Mouse (Mus musculus) layer of hippocampus, postnatal 10 days (tissue): ENCODE results near the gene Hbq1b. TPM values are rescaled to one million over a fixed set of nuclear protein-coding genes. Genes with fewer than 3 reads are reported as not detected.

Source experiments
- DNase-seq, 2 experiments: peaks; one replicate each; pipeline ENCODE4 v3.0.0; 2021; ENCODE audit warnings: low spot score in 2 of 2
- long read RNA-seq: library from polyadenylated mRNA; stranded (forward); transcript quantifications from one replicate; pipeline ENCODE4 v2.0.0, GENCODE M21; 2023
- total RNA-seq, 2 experiments: library from RNA; stranded (reverse); gene quantifications; 2 replicates each; pipeline ENCODE4 v1.2.3; 2021

Gene Hbq1b
- total RNA-seq: 1 to 10 TPM; 2.3 to 4.1 TPM
- long read RNA-seq: 0 reads

- DNase-seq: peak; percentile 83 to 86
Measured at GRCm38 (mm10) chr11:32286695-32287492, at the start of gene Hbq1b. Gene Hbq1b (plus strand): TSS chr11:32286965.

GRCm38 (mm10) chr11:32237411-32237795 lies 49.4 kb upstream of the Hbq1b start:
- DNase-seq: no peak

- peak; percentile 77 to 83 for DNase-seq
Measured at GRCm38 (mm10) chr11:32238093-32238860, 48.5 kb upstream of the Hbq1b start.

GRCm38 (mm10) chr11:32241391-32241790 lies 45.4 kb upstream of the Hbq1b start:
- DNase-seq: no peak

GRCm38 (mm10) chr11:32242209-32242608 lies 44.6 kb upstream of the Hbq1b start:
- DNase-seq: no peak

GRCm38 (mm10) chr11:32243205-32243955 lies 43.4 kb upstream of the Hbq1b start:
- no peak for DNase-seq

- no peak for DNase-seq
Measured at GRCm38 (mm10) chr11:32244064-32244463, 42.7 kb upstream of the Hbq1b start.

- DNase-seq: no peak
Measured at GRCm38 (mm10) chr11:32244617-32245016, 42.1 kb upstream of the Hbq1b start.

- DNase-seq: no peak
Measured at GRCm38 (mm10) chr11:32245614-32246013, 41.2 kb upstream of the Hbq1b start.

- peak in 1 of 2 experiments; percentile 20 for DNase-seq
Measured at GRCm38 (mm10) chr11:32247068-32247467, 39.7 kb upstream of the Hbq1b start.

- no peak for DNase-seq
Measured at GRCm38 (mm10) chr11:32248350-32248749, 38.4 kb upstream of the Hbq1b start.

GRCm38 (mm10) chr11:32250880-32251763 lies 35.6 kb upstream of the Hbq1b start:
- no peak for DNase-seq

- DNase-seq: no peak
Measured at GRCm38 (mm10) chr11:32253121-32253520, 33.6 kb upstream of the Hbq1b start.

- no peak for DNase-seq
Measured at GRCm38 (mm10) chr11:32256146-32256545, 30.6 kb upstream of the Hbq1b start.

- no peak for DNase-seq
Measured at GRCm38 (mm10) chr11:32256566-32256965, 30.2 kb upstream of the Hbq1b start.

GRCm38 (mm10) chr11:32262674-32263415 lies 23.9 kb upstream of the Hbq1b start:
- DNase-seq: no peak

GRCm38 (mm10) chr11:32265117-32265738 lies 21.5 kb upstream of the Hbq1b start:
- no peak for DNase-seq

- DNase-seq: no peak
Measured at GRCm38 (mm10) chr11:32266194-32266593, 20.6 kb upstream of the Hbq1b start.

GRCm38 (mm10) chr11:32266776-32267175 lies 20.0 kb upstream of the Hbq1b start:
- DNase-seq: no peak
